Mouse (Mus musculus) CD4-positive, CD25-positive, alpha-beta regulatory T cell, adult 2 months (primary cell): ENCODE data around the gene Lrch3.
"Not testable (repeated sequence)": the region's sequence is repeated elsewhere in the genome, so short reads cannot be mapped to it uniquely, and the experiment has no call there.

Experiments
- DNase-seq: peaks from one replicate; pipeline ENCODE4 v3.0.0-alpha.2; 2012; ENCODE audit warnings: low read depth, low spot score

Lrch3 gene

GRCm38 (mm10) chr16:32913937-32914881, at the start of gene Lrch3:
TSS of gene Lrch3 (plus strand) at chr16:32914100.
- peak; percentile 95 for DNase-seq

GRCm38 (mm10) chr16:32865401-32865800, 48.5 kb upstream of the Lrch3 start:
- no peak for DNase-seq

- no peak for DNase-seq
Measured at GRCm38 (mm10) chr16:32866713-32867112, 47.2 kb upstream of the Lrch3 start.

GRCm38 (mm10) chr16:32867919-32868552, 45.9 kb upstream of the Lrch3 start:
- DNase-seq, result peak; percentile 92

DNA sequence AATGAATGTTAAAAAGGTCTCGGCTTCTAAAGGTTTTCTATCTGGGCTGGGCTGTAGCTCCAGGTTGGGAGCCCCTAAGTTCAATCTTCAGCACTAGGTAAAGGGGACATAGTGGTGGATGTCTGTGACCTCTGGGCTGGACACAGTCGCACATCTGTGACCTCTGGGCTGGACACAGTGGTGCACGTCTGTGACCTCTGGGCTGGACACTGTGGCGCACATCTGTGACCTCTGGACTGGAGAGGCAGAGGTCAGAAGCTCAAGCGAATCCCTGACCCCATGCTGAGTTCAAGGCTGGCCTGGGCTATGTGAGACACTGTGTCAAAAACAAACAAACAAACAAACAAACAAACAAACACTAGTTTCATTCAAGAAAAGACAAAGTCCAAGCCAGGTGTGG, 43.7 kb upstream of the Lrch3 start:
- no peak for DNase-seq

DNA sequence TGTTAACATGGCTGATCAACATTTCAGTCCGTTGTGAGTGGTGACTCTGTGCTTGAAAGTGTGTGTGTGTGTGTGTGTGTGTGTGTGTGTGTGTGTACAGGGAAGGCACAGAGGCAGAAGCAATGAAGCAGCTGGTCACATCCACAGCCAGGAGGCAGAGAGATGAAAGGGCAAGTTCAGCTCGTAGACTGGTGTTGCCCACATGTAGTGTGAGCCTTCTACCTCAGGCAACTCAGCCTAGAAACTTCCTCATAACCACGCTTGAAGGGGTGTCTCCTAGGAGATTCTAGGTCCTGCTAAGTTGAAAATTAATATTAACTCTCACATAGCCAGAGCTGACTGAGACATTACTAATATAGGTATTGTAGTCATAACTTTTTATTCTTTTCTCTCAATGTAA, 40.5 kb upstream of the Lrch3 start:
- DNase-seq, result no peak

- DNase-seq, result not testable (repeated sequence)
Measured at GRCm38 (mm10) chr16:32875281-32875680, 38.6 kb upstream of the Lrch3 start.

- DNase-seq, result no peak
Measured at GRCm38 (mm10) chr16:32875847-32876246, 38.1 kb upstream of the Lrch3 start.

- no peak for DNase-seq
Measured at GRCm38 (mm10) chr16:32876831-32877230, 37.1 kb upstream of the Lrch3 start.

DNA sequence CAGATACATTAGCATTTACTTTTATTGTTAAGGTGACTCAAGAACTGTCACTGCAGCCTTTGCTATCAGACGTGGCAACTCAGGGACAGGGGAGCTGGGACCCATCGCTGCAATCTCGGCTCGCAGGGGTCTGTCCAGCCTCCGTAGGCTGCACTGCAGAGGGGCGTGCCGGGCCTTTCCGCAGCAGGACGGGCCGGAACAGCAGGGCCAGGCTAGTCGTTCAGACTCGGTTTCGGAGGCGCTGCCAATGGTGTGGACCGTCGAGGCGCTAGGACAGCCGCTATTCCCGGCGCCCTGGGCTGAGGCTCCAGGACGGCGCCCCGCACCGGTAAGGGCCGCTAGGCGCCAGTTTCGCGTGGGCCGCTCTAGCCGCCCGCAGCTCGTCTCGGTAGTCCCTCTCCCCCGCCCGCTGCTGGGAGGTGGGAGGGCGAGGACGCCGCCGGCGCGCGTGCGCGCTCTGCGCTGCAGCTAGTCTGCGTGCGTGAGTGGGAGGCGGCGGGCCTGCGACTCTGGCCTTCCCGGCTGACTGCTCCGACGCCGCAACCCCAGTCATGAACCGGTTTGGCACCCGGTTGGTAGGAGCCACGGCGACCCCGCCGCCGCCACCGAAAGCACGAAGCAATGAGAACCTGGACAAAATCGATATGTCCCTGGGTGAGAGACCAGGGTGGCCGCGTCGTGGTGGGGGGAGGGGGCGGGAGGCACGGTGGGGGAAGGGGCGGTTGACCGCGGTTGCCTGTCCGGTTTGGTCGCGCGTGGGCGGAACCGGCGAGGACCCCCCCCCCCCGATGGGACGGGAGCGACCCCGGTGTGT, 36.4 kb upstream of the Lrch3 start, which contains the start of the genes Fyttd1 and Rubcn:
Gene Fyttd1 (plus strand): TSS at position 158 of the 814 bp plus-strand sequence.
Gene Rubcn (minus strand): TSS at position 424 of the 814 bp plus-strand sequence.
- peak; percentile 98 for DNase-seq

GRCm38 (mm10) chr16:32878157-32878598, 35.7 kb upstream of the Lrch3 start:
- peak; percentile 43 for DNase-seq

DNA sequence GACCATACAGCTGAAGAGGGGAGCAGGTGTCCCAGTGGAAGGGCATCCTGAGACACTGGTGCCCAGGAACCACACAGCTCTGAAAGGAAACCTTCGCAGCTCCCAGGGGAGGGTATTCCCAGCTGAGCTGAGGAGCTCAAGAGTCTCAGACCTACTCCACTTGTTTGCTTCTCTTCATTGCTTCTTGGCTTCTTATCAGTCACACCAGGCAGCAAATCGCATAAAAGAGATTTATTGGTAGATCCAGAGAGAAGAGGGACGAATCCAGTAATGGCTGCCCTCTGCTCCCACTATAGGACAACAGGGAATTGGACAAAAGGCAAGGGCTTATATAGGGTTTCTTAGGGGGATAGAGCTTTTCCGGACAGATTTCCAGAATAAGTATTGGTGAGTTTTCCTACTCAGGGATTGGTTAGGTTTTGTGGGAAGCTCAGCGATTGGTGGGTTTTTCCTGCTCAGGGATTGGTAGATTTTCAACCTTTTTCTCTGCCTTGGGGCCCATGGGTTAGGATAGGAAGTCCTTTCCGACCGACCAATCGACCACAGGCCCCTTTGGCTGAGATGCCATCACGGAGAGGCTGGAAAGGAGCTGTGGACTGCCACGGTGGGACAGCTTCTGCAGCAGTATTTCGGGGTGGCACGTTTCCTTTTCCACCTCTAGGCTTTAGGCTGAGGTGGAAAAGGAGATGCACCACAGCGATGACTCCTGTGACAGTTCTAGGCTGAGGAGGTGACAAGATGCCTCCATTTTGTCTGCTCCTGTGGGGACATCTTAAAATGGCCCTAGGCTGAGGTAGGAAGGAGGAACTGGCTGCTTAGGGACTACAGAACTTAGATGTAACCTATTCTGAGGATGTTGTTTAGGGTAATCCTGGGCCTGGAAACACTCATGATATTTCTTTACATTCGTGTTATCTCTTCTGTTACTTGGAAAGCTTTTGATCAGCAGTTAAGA, 34.7 kb upstream of the Lrch3 start:
- DNase-seq, result peak; percentile 7

GRCm38 (mm10) chr16:32881538-32881937, 32.4 kb upstream of the Lrch3 start:
- peak; percentile 25 for DNase-seq

- peak; percentile 57 for DNase-seq
Measured at GRCm38 (mm10) chr16:32887996-32888395, 25.9 kb upstream of the Lrch3 start.

GRCm38 (mm10) chr16:32889881-32890280, 24.0 kb upstream of the Lrch3 start:
- DNase-seq, result no peak

GRCm38 (mm10) chr16:32896126-32896525, 17.8 kb upstream of the Lrch3 start:
- no peak for DNase-seq

DNA sequence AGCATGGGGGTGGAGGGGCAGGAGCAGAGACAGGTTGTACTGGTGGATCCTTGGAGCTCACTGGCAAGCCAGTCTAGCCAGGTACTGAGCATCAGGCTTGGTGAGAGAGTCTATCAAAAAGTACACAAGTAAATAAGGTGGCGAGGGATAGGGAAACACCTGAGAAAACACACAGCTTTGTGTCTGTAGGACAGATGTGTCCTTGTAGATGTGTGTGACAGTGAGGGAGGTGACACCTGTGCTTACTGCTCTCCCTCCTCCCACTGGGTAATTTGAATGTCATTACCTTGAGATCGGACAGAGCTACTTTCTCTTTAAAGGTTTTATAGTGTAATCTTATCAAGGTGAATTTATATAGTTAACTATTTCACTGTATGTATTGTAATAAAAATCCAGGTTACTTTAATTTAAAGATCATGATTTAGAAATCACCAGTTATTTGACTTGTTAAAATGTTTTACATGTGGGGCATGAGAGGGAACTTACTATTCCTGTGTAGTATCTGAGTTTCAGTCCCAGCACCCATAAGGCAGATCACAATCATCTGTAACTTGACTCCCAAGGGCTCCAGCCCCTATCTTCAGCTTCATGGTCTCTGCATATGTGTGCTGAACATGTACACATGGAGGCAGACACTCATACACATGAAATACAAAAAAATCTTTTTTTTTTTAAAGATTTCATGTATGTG, 12.4 kb upstream of the Lrch3 start:
- no peak for DNase-seq

- no peak for DNase-seq
Measured at GRCm38 (mm10) chr16:32902051-32902428, 11.9 kb upstream of the Lrch3 start.

DNA sequence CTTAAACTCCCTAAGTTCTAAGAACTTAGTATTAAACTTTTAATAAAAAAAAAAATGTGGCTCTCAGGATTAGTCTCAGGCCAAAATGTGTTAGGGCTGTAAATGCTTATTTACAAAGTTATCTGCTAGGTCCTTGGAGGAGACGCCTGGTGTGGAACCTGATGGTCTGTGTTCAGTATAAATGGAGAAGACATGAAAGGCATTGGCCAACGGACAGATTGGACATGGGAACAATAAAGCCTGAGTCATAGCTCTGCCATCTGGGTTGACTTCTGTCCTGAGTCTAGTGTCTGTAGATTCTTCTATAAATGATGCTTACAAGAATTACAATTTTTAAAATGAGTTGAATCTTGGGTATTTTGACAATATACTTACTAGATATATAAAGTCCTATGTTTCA, 7.7 kb upstream of the Lrch3 start:
- no peak for DNase-seq

DNA sequence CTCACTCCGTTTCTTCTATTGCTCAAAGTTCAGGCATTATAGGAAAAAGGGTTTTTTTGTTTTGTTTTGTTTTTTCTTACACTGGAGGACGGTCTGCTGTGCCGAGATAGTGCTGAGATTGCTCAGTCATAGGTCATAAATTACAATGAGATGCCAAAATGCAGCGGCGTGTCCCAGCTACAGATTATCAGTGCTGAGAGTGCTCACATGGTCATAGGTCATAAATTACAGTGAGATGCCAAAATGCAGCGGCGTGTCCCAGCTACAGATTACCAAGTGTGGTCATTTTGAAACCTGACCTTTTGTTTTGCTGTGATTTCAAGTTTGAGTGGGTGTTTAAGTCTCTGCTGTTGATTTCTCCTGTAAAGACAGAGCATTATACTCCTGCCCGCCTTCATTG, 7.2 kb upstream of the Lrch3 start:
- no peak for DNase-seq
